Mouse (Mus musculus): ENCODE results near the gene Rtn4. TPM values are rescaled to one million over a fixed set of nuclear protein-coding genes. Genes with fewer than 3 reads are reported as not detected.
A peak's percentile ranks its signal among the peaks of the same experiment; 100 is the strongest.

Gene Rtn4
- polyA plus RNA-seq, 1 experiment from 2014 or later, result 57.1 TPM

GRCm38 (mm10) chr11:29686176-29686575 lies 6.6 kb upstream of the Rtn4 start:
- TF ChIP-seq EP300 (IDR thresholded peaks at IDR 0.05; ENCODE audit: low read depth), result no peak
- no peak for TF ChIP-seq CTCF (IDR thresholded peaks at IDR 0.05; ENCODE audit: low read depth)
- no peaks in the 10 kb centered on the region for H3K27me3 ChIP-seq (ENCODE audit: insufficient read depth, low read length)
- 55% methylated on average over 2 of the region's 2 CpGs for WGBS (ENCODE audit: insufficient replicate concordance)
- H3K4me2 ChIP-seq (ENCODE audit: low read depth, low read length), result no peak overlapping the region
- H3K9me3 ChIP-seq (ENCODE audit: low read length), result no peaks in the 10 kb centered on the region
- no peaks in the 10 kb centered on the region for H3K4me1 ChIP-seq (ENCODE audit: insufficient read depth)
- no peaks in the 10 kb centered on the region for H3K36me3 ChIP-seq (replicated peaks; ENCODE audit: insufficient read depth, low read length)
- ATAC-seq (no peak), DNase-seq (no peak)
- no peak overlapping the region for H3K4me3 ChIP-seq (ENCODE audit: low read depth, low read length)
- H3K27ac ChIP-seq (ENCODE audit: low read depth), result no peak overlapping the region
- no peak overlapping the region for H3K9ac ChIP-seq (replicated peaks)

- DNase-seq (no peak), ATAC-seq (no peak)
- no peak overlapping the region for H3K4me2 ChIP-seq (ENCODE audit: low read depth, low read length)
- H3K9ac ChIP-seq (replicated peaks), result no peak overlapping the region
- H3K27me3 ChIP-seq (ENCODE audit: insufficient read depth, low read length), result no peaks in the 10 kb centered on the region
- no peaks in the 10 kb centered on the region for H3K9me3 ChIP-seq (ENCODE audit: low read length)
- H3K4me3 ChIP-seq (ENCODE audit: low read depth, low read length), result no peak overlapping the region
- TF ChIP-seq CTCF (IDR thresholded peaks at IDR 0.05; ENCODE audit: low read depth), result no peak
- TF ChIP-seq EP300 (IDR thresholded peaks at IDR 0.05; ENCODE audit: low read depth), result no peak
- H3K27ac ChIP-seq (ENCODE audit: low read depth), result no peak overlapping the region
- 56% methylated on average over 1 of the region's 1 CpGs for WGBS (ENCODE audit: insufficient replicate concordance)
- H3K36me3 ChIP-seq (replicated peaks; ENCODE audit: insufficient read depth, low read length), result 0 out of 2 replicates have a peak, but pooled peaks cover 1% of the 10 kb centered on the region
- H3K4me1 ChIP-seq (ENCODE audit: insufficient read depth), result peaks cover 3% of the 10 kb centered on the region; the same call in 1 of the 2 replicates
Observed at GRCm38 (mm10) chr11:29691556-29691955, 1.2 kb upstream of the Rtn4 start.

GRCm38 (mm10) chr11:29692111-29692682 lies 550 bp upstream of the Rtn4 start:
- no peak for ATAC-seq
- H3K27ac ChIP-seq (ENCODE audit: low read depth), result no peak overlapping the region
- DNase-seq, result peak; percentile 16
- peak overlapping the region; percentile 95 for H3K4me3 ChIP-seq (ENCODE audit: low read depth, low read length)
- H3K36me3 ChIP-seq (replicated peaks; ENCODE audit: insufficient read depth, low read length), result 0 out of 2 replicates have a peak, but pooled peaks cover 4% of the 10 kb centered on the region
- TF ChIP-seq EP300 (IDR thresholded peaks at IDR 0.05; ENCODE audit: low read depth) (no peak), CTCF (IDR thresholded peaks at IDR 0.05; ENCODE audit: low read depth) (peak; percentile 73; the same call in 1 of the 2 replicates)
- 16% methylated on average over 12 of the region's 12 CpGs for WGBS (ENCODE audit: insufficient replicate concordance)
- peaks cover 3% of the 10 kb centered on the region; the same call in 1 of the 2 replicates for H3K4me1 ChIP-seq (ENCODE audit: insufficient read depth)
- peak overlapping the region; percentile 49 for H3K4me2 ChIP-seq (ENCODE audit: low read depth, low read length)
- H3K9ac ChIP-seq (replicated peaks), result peak overlapping the region; percentile 34; the same call in 1 of the 2 replicates
- no peaks in the 10 kb centered on the region for H3K9me3 ChIP-seq (ENCODE audit: low read length)
- H3K27me3 ChIP-seq (ENCODE audit: insufficient read depth, low read length), result no peaks in the 10 kb centered on the region

- Histone ChIP-seq H3K9ac (replicated peaks) (peak overlapping the region; percentile 90), H3K27me3 (ENCODE audit: insufficient read depth, low read length) (no peaks in the 10 kb centered on the region), H3K27ac (ENCODE audit: low read depth) (peak overlapping the region; percentile 96), H3K4me1 (ENCODE audit: insufficient read depth) (peaks cover 3% of the 10 kb centered on the region; the same call in 1 of the 2 replicates), H3K36me3 (replicated peaks; ENCODE audit: insufficient read depth, low read length) (0 out of 2 replicates have a peak, but pooled peaks cover 4% of the 10 kb centered on the region), H3K4me2 (ENCODE audit: low read depth, low read length) (peak overlapping the region; percentile 92), H3K9me3 (ENCODE audit: low read length) (no peaks in the 10 kb centered on the region), H3K4me3 (ENCODE audit: low read depth, low read length) (peak overlapping the region; percentile 95)
- DNase-seq, result peak; percentile 88
- WGBS (ENCODE audit: insufficient replicate concordance), result under 1% methylated on average over 50 of the region's 53 CpGs
- TF ChIP-seq EP300 (IDR thresholded peaks at IDR 0.05; ENCODE audit: low read depth) (no peak), CTCF (IDR thresholded peaks at IDR 0.05; ENCODE audit: low read depth) (peak; percentile 81)
- ATAC-seq, result peak; percentile 50
Observed at GRCm38 (mm10) chr11:29693576-29694410, 1.0 kb downstream of the Rtn4 start.

- no peak overlapping the region for H3K27ac ChIP-seq (ENCODE audit: low read depth)
- H3K9ac ChIP-seq (replicated peaks), result no peak overlapping the region
- peaks cover 3% of the 10 kb centered on the region; the same call in 1 of the 2 replicates for H3K4me1 ChIP-seq (ENCODE audit: insufficient read depth)
- ATAC-seq (no peak), DNase-seq (no peak)
- H3K36me3 ChIP-seq (replicated peaks; ENCODE audit: insufficient read depth, low read length), result 0 out of 2 replicates have a peak, but pooled peaks cover 4% of the 10 kb centered on the region
- no peaks in the 10 kb centered on the region for H3K27me3 ChIP-seq (ENCODE audit: insufficient read depth, low read length)
- H3K4me2 ChIP-seq (ENCODE audit: low read depth, low read length), result no peak overlapping the region; the same call in 1 of the 2 replicates
- no peak for TF ChIP-seq EP300 (IDR thresholded peaks at IDR 0.05; ENCODE audit: low read depth)
- no peak for TF ChIP-seq CTCF (IDR thresholded peaks at IDR 0.05; ENCODE audit: low read depth)
- no peak overlapping the region for H3K4me3 ChIP-seq (ENCODE audit: low read depth, low read length)
- no peaks in the 10 kb centered on the region for H3K9me3 ChIP-seq (ENCODE audit: low read length)
Observed at GRCm38 (mm10) chr11:29694754-29695153, 2.0 kb downstream of the Rtn4 start.

- H3K27ac ChIP-seq (ENCODE audit: low read depth), result no peak overlapping the region
- TF ChIP-seq EP300 (IDR thresholded peaks at IDR 0.05; ENCODE audit: low read depth) (no peak), CTCF (IDR thresholded peaks at IDR 0.05; ENCODE audit: low read depth) (no peak)
- DNase-seq, result no peak
- peaks cover 5% of the 10 kb centered on the region; the same call in 1 of the 2 replicates for H3K36me3 ChIP-seq (replicated peaks; ENCODE audit: insufficient read depth, low read length)
- 84% methylated on average over 3 of the region's 3 CpGs for WGBS (ENCODE audit: insufficient replicate concordance)
- peaks cover 2% of the 10 kb centered on the region; the same call in 1 of the 2 replicates for H3K4me1 ChIP-seq (ENCODE audit: insufficient read depth)
- no peaks in the 10 kb centered on the region for H3K27me3 ChIP-seq (ENCODE audit: insufficient read depth, low read length)
- no peak overlapping the region for H3K4me3 ChIP-seq (ENCODE audit: low read depth, low read length)
- no peak overlapping the region for H3K9ac ChIP-seq (replicated peaks)
- no peak overlapping the region for H3K4me2 ChIP-seq (ENCODE audit: low read depth, low read length)
- H3K9me3 ChIP-seq (ENCODE audit: low read length), result no peaks in the 10 kb centered on the region
- ATAC-seq, result no peak
Observed at GRCm38 (mm10) chr11:29702721-29703120, 10.0 kb downstream of the Rtn4 start.
